Mouse (Mus musculus): ENCODE results near the gene Dcpp1.
"Not testable (repeated sequence)": the region's sequence is repeated elsewhere in the genome, so short reads cannot be mapped to it uniquely, and the experiment has no call there.

Gene Dcpp1

DNA sequence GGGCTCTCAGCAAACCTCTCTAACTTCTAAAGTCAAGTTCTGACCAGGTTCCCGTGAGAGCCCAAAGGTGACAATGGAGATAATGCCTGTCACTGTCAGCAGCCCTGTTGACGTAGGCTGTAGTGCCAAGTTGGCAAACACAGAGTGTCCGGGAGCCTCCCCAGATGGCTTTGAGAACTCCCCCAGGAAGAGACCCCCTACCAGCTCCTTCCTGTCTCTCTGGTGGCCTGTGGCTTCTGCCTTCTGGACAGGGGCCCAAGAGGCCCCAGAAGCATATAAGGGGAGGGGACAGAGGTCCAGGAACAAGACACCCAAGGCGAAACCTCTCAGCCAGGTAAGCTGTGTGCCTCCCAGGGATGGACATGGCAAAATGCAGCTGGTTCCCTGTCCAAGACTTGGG, at the start of gene Dcpp1, which contains the start of gene Dcpp2:
Dcpp1 (plus strand) TSS at position 301 of the 400 bp plus-strand sequence.
Dcpp2 (plus strand) TSS at position 305 of the 400 bp plus-strand sequence.
- not testable (repeated sequence) for DNase-seq (ENCODE audit: low read depth, low spot score)

DNA sequence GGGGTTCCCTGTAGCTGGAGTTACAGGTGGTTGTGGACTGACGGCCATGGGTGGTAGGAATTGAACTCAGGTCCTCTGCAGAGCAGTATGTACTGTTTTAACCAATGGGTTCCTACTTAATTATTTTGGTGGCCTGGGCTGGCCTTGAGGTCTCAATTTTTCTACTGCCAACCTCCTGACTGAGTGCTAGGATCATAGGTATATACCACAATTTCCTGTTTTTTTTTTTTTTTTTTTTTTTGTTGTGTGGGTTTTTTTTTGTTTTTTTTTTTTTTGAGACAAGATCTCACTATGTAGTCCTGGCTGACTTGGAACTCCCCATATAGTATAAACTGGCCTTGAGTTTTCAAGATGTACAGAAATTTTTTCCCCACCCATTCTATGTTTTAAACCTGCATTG, 49.5 kb upstream of the Dcpp1 start:
- DNase-seq (ENCODE audit: low read depth, low spot score) = no peak

DNA sequence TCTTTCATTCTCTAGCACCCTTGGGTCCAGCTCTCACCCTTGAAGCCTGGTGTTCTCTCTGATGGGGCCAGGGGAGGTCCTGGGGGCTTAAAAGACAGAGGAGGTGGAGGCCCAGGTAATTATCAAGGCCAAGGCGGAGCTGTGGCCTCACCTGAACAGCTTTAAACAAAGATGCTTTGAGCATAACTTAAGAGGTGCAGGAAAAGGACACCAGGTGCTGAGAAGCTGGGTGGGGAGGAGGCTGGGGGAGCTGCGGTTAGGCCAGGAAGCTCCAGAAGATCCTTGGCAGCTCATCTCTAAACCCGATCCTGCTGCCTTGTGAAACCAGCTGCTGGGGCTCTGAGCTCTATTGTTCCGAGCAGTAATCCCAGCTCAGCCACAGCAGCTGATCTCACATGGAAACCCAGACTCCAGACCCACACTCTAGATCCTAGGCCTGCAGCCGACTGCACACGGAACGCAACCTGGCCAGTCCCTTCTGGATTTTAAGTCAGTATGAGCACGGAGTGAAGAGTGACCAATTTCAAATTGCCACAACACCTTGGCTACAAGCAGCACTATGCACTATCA, 44.6 kb upstream of the Dcpp1 start, which contains the start of gene Prss33:
Prss33 (minus strand) TSS at position 51 of the 570 bp plus-strand sequence.
- no peak for DNase-seq (ENCODE audit: low read depth, low spot score)

DNA sequence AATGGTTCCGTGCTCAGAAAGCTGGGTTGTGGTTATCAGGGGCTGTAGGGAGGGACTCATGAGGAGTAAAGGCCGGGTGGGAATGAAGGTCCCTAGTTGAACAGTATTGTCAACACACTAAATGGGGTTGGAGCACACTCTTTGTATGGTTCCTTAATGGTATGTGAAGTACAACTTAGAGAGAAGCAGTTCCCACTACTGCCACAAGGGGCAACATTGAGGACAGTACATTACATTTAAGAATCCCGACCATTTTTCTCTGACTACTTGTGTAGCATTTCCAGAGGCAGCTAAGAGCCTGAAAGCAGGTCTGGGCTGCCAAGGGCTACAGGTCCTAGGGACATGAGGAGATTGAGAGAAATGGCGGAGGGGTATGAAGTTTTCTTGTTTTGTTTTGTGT, 39.5 kb upstream of the Dcpp1 start:
- DNase-seq (ENCODE audit: low read depth, low spot score) = no peak

DNA sequence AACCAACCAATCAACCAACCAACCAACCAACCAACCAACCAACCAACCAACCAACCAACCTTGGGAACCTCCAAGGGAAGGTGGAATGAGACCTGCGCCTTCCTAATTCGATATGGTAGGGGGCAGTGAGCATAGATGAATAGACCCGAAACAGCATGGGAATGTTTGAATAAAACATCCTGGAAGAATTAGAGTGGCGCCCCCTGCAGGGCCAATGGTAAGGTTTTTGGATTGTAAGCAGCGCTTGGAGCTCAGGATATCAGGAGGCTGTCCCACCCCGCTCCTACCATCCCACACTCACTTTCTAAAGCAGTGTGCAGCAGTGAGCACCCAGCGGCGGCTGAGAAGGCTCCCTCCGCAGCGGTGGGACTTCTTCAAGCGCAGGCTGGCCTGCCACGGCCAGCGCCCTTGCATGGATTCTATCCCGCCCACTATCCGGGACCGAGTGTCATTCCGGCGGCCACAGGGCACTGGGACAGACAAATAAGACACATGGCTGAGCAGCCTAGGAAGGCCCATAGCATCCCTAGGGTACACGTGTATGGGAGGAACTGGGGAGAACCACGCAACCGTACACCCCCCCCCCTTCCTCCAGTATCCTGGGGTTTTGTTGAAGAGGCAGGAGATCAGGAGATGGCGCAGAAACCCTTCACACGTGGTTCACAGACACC, 37.4 kb upstream of the Dcpp1 start:
- DNase-seq (ENCODE audit: low read depth, low spot score) = no peak

DNA sequence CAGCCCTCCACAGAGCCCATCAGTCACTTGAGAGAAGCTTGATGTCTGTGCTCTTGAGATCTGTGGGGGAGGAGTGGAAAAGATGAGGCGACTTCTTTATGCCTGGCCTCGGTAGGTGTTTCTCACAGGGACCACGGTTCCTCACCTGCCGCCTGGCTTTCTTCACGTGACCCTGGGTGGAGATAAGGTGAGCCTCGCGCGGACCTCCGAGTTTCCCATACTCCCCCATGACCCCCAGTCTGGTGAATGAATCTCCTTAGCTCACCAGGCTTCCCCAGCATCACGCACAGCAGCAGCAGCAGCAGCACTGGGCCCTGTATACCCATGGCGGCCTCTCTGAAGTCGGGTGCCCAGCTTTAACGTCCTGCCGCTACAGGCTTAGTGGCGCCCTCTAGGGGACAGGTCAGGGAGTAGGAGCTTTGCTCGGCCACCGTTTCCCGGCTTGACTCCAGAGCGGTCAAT, 36.8 kb upstream of the Dcpp1 start, which contains the start of the genes Prss32 and Prss41:
Prss32 (plus strand) TSS at position 44 of the 462 bp plus-strand sequence.
Prss41 (minus strand) TSS at position 361 of the 462 bp plus-strand sequence.
- DNase-seq (ENCODE audit: low read depth, low spot score) = no peak

DNA sequence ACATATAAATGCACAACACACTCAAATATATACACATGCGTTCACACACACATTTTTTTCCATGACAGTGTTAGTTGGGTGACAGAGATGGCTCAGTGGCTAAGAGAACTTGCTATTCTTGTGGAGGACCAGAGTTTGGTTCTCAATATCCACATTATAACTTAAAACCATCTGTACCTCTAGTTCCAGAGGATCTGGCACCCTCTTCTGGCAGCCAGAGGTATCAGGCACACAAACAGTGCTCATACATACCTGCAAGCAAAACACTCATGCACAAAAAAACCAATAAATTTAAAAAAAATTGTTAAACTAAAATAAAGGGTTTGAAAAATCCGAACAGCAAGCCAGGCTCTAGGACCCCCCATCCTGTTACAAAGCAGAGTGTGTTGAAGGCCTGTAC, 30.6 kb upstream of the Dcpp1 start:
- no peak for DNase-seq (ENCODE audit: low read depth, low spot score)

DNA sequence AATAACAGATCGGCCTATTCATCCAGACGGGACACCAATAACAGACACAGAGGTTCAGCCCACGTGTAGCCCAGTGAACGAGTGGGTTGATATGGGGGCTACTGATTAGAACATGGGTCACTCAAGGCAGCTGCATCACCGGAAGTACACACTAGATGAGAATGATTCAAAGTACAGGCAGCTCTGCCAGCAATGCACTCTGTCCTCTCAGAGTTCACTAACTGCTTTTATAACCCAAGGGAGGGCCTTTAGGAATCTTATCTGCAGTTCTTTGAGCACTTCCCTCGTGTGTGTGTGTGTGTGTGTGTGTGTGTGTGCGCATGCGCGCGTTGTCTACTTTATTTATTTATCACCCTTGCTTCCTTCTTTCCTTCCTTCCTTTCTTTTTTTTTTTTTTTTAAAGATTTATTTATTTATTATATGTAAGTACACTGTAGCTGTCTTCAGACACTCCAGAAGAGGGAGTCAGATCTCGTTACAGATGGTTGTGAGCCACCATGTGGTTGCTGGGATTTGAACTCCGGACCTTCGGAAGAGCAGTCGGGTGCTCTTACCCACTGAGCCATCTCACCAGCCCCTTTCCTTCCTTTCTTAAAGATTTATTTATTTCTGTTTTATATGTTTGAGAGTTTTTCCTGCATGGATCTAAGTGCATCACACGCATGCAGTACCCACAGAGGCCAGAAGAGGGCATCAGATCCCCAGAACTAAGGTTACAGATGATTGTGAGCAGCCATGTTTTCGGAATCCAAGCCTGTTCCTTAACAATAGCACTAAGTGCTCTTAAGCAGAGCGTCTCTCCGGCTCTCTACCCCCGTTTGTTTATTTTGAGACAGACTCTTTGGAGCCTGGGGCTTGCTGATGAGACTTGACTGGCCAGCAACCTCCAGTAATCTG, 29.6 kb upstream of the Dcpp1 start:
- peak; percentile 28 for DNase-seq (ENCODE audit: low read depth, low spot score)

DNA sequence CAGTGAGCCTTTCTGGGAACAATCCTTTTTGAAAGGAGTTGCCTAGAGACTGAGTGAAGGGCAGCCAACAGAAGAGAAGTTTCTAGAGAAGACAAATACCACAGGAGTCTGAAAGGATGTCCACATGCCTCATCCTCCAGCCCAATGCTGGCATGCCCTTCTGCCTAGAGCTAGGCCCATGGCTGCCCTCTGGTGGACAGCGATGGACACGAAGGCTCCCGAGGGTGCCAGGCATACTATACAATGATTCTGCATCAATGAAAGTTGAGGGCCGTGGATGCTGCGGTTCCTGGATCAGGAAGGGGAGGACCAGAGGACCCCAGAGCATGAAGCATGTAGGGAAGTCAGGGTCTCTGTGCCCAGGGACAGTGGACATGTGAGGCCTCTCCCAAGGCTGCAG, 27.4 kb upstream of the Dcpp1 start:
- no peak for DNase-seq (ENCODE audit: low read depth, low spot score)

DNA sequence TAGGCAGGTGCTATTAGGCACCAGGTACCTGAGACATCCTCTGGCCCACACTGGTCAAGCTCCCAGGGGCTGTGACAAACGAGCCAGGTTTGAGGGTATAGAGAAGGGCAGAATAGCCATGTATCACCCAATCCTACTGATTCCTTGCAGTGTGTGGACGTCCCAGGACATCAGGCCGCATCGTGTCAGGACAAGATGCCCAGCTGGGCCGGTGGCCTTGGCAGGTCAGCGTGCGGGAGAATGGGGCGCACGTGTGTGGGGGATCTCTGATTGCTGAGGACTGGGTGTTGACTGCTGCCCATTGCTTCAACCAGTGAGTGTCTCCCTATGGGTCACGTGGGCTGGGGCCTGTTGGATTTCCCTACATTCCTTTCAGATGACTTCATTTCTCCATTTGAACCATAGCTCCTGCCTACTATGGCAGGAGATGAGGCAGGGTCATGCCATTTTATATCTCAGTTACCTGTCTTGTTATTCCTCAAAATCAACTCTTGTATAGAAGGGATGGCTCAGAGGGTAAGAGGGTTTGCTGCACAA, 26.4 kb upstream of the Dcpp1 start:
- DNase-seq (ENCODE audit: low read depth, low spot score) = no peak

DNA sequence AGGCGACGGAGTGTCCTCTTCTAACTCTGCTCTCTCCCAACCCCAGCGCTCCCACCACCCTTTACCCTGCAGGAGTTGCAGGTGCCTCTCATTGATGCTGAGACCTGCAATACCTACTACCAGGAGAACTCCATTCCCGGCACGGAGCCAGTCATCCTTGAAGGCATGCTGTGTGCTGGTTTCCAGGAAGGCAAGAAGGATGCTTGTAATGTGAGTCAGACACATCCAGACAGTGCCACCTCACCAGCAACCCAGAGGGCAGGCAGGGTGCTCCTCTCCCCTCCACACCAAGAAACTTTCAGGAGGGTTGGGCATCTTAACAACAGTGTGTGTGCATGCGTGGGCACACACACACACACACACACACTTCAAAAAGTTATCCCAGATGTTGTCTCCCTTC, 23.5 kb upstream of the Dcpp1 start:
- no peak for DNase-seq (ENCODE audit: low read depth, low spot score)

DNA sequence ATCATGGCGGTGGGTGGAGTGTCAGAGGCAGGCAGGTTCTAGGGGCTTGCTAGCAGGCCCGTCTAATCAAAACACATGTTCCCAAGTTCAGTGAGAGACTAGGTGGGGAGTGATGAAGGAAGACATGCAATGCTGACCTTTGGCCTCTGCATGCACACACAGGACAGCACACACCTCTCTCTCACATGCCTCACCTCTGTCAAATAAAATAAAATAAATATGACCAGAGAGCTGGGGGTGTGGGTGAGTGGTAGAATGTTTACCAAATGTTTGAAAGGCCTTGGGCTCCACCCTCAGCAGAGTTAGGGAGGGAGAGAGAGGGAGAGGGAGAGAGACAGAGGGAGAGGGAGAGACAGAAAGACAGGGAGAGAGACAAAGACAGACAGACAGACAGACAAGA, 22.8 kb upstream of the Dcpp1 start:
- DNase-seq (ENCODE audit: low read depth, low spot score) = no peak

DNA sequence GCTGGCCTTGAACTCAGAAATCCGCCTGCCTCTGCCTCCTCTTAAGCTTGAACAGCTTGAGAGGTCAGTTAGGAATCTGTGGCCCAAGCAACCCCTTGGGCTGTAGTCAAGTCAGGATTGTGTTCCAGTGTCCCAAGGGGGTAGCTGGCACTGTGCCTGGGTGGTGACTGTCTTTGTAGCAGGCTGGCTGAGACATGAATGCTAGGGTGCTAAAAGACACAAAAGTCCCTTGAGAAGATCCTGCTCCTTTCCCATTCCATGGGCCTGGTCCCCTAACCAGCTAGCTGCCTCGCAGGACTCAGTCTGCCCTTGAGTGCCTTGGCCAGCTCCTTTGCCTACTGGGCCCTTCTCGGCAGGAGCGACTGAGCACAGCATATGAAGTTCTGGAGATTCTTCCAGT, 17.8 kb upstream of the Dcpp1 start:
- DNase-seq (ENCODE audit: low read depth, low spot score) = no peak

DNA sequence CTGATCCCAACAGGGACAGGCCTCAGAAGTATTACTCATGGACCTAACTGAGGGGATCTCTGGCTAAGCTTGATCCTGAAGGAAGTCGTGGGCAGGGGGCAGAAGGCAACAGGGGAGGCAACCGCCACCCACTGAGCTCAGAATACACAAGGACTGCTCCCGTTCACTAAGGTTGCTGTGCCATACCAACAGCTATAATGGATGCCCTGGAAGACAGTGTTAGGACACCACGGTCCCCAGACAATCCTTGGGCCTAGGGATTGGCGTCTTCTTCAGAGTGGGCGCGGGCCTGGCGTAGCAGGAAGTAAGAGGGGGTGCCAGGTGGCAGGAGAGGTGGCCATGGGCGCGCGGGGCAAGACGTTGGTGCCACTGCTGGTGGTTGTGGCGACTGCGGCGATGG, 12.9 kb upstream of the Dcpp1 start, which contains the start of gene Prss21:
Prss21 (plus strand) TSS at position 301 of the 400 bp plus-strand sequence.
- DNase-seq (ENCODE audit: low read depth, low spot score) = no peak

DNA sequence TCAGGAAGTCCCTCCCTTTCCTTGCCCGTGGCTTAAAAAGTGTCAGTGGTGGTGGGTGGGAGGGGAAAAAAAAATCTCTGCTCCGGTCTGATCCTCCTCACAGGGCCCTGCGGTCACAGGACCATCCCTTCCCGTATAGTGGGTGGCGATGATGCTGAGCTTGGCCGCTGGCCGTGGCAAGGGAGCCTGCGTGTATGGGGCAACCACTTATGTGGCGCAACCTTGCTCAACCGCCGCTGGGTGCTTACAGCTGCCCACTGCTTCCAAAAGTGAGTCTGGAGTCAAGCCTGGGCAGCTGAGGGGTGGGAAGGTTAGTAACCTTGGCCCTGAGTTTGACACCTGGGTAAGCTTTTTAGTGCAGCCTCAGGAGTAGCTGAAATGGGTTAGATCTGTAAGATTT, 12.2 kb upstream of the Dcpp1 start:
- no peak for DNase-seq (ENCODE audit: low read depth, low spot score)

DNA sequence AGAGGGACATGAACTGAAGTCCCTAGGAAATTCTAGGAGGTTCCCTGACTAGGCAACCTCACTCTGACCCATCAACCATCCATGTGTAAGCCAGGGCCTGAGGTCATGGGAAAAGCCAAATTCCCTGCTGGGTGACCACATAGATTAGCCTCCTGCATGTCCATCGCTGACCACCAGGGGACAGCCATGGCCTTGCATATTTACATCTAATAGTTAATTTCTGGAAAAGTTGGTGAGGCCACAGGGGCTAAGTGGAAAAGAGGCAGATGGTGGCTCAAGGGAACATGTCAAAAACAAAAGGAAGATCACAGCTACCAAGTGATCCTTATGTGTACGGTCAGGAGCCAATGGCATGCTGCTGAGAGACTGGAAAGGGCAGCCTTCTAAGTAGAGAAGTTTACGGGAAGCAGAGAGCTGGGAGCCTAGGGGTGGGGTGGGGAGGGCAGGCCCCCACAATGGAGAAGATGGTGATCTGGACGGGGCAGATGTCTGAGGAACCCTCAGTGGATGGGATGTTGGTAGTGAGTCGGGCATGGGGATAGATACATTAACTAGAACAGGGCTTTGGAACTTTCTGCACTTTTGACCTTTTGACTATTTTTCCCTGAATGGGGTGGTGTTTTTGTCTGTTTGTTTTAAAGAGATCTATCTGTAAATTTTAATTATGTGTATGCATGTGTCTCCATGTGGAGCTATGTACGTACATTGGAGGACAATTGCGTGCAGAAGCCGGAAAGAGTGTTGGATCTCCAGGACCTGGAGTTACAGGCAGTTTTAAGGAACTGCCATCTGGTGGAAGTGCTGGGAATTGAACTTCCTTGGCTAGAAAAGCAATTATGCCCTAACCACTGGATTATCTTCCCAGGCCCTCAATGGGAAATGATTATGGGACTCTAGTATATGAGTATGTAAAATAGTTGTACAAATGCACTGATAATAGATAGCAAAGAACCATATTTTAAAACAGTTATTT, 6.5 kb upstream of the Dcpp1 start:
- no peak for DNase-seq (ENCODE audit: low read depth, low spot score)

DNA sequence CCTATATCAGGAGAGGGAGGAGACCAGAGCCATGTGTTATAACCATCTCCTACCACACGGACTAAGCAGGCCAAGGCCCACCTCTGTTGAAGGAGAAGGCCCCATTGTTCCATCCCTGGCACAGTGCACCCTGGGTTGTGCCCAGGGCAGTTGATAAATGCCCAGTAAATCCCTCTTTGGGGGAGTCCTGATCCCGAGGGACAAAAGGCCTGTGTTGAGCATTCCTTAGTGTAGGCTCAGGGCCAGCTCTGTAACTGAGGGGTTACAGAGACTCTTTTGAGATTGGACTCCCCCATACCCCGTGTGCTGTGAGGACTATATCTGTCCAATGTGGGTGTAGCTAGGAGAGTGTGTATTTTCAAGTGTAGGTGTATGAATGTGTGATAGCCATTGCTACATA, 3.9 kb upstream of the Dcpp1 start:
- peak; percentile 24 for DNase-seq (ENCODE audit: low read depth, low spot score)

DNA sequence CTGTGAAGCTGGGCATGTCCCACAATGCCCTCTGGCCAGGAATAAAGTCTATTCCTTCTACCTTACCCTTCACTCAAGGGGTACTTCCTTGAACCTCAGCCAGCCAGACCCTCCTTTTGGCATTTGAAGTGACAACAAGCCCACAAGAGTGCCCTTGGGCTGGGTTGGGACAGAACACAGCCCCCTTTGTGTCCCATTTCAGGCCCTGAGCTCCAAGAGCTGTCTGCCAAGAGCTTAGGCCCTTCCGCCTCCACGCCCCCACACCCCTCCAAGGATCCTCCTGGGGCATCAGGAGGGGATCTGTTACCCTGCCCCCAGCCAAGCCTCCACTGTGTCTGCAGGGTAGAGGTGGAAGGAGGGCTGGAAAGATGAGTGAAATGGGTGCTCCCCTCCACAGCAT, 3.5 kb upstream of the Dcpp1 start:
- no peak for DNase-seq (ENCODE audit: low read depth, low spot score)

DNA sequence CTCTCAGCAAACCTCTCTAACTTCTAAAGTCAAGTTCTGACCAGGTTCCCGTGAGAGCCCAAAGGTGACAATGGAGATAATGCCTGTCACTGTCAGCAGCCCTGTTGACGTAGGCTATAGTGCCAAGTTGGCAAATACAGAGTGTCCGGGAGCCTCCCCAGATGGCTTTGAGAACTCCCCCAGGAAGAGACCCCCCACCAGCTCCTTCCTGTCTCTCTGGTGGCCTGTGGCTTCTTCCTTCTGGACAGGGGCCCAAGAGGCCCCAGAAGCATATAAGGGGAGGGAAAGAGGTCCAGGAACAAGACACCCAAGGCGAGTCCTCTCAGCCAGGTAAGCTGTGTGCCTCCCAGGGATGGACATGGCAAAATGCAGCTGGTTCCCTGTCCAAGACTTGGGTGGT, 36.5 kb downstream of the Dcpp1 start, which contains the start of gene Dcpp3:
Dcpp3 (plus strand) TSS at position 301 of the 400 bp plus-strand sequence.
- DNase-seq (ENCODE audit: low read depth, low spot score) = not testable (repeated sequence)

DNA sequence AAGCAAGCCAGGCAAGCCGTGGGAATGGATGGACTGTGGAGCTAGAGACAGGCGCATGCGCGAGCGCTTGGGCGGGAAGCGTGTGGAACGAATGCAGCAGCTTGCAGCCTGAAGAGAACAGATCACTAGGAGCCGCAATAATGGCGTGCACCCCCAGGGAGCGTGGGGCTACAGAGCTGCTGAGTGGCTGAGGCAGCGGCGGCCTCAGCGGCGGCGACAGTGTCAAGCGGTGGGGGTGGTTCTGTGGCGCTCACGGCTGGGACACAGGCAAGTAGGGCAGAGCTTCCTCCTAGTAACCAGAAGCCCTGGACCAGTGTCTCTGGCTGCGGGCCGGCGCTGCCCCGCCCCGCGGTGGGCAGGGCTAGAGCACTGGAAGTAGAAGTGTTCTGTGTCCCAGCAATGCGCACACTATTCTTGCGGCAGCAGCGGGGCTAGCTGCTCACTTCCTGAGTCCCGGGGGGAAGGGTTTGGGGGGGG, 43.9 kb downstream of the Dcpp1 start:
- DNase-seq (ENCODE audit: low read depth, low spot score) = peak; percentile 77

Measured in brain, embryonic 18.5 days (tissue).